Mouse (Mus musculus): ENCODE data around the gene Nek10. TPM values are rescaled to one million over a fixed set of nuclear protein-coding genes. Genes with fewer than 3 reads are reported as not detected.

Nek10 gene
- polyA plus RNA-seq, 1 experiment from 2014 or later, result 0.01 TPM

- H3K27ac ChIP-seq, result no peak overlapping the region
- no peaks in the 10 kb centered on the region for H3K9me3 ChIP-seq
- no peaks in the 10 kb centered on the region for H3K36me3 ChIP-seq
- WGBS, result 85% methylated on average over 2 of the region's 2 CpGs
- no peak for DNase-seq (ENCODE audit: low spot score)
- no peaks in the 10 kb centered on the region for H3K4me1 ChIP-seq (replicated peaks)
- no peak overlapping the region for H3K4me3 ChIP-seq
- H3K27me3 ChIP-seq (ENCODE audit: insufficient read depth, poor library complexity, severe bottlenecking), result no peaks in the 10 kb centered on the region
Measured at GRCm38 (mm10) chr14:14834266-14834665, 31.1 kb downstream of the Nek10 start.

- no peaks in the 10 kb centered on the region for H3K9me3 ChIP-seq
- 81% methylated on average over 4 of the region's 4 CpGs for WGBS
- no peaks in the 10 kb centered on the region for H3K4me1 ChIP-seq (replicated peaks)
- no peak overlapping the region for H3K27ac ChIP-seq
- H3K36me3 ChIP-seq, result no peaks in the 10 kb centered on the region
- H3K27me3 ChIP-seq (ENCODE audit: insufficient read depth, poor library complexity, severe bottlenecking), result no peaks in the 10 kb centered on the region
- H3K4me3 ChIP-seq, result no peak overlapping the region
- DNase-seq (ENCODE audit: low spot score), result no peak
Measured at GRCm38 (mm10) chr14:14837627-14838026, 34.4 kb downstream of the Nek10 start.

- DNase-seq (ENCODE audit: low spot score), result no peak
- WGBS, result 60% methylated on average over 1 of the region's 1 CpGs
- H3K4me1 ChIP-seq (replicated peaks), result no peaks in the 10 kb centered on the region
- no peaks in the 10 kb centered on the region for H3K9me3 ChIP-seq
- no peak overlapping the region for H3K4me3 ChIP-seq
- H3K36me3 ChIP-seq, result no peaks in the 10 kb centered on the region
- H3K27me3 ChIP-seq (ENCODE audit: insufficient read depth, poor library complexity, severe bottlenecking), result no peaks in the 10 kb centered on the region
- H3K27ac ChIP-seq, result no peak overlapping the region
Measured at GRCm38 (mm10) chr14:14838109-14838508, 34.9 kb downstream of the Nek10 start.

GRCm38 (mm10) chr14:14842734-14843530 lies 39.7 kb downstream of the Nek10 start:
- H3K27ac ChIP-seq, result no peak overlapping the region
- WGBS, result 79% methylated on average over 8 of the region's 8 CpGs
- no peaks in the 10 kb centered on the region for H3K27me3 ChIP-seq (ENCODE audit: insufficient read depth, poor library complexity, severe bottlenecking)
- H3K9me3 ChIP-seq, result no peaks in the 10 kb centered on the region
- H3K4me1 ChIP-seq (replicated peaks), result no peaks in the 10 kb centered on the region
- no peak overlapping the region for H3K4me3 ChIP-seq
- DNase-seq (ENCODE audit: low spot score), result no peak
- H3K36me3 ChIP-seq, result no peaks in the 10 kb centered on the region

GRCm38 (mm10) chr14:14852838-14853237 lies 49.6 kb downstream of the Nek10 start:
- Histone ChIP-seq H3K27me3 (ENCODE audit: insufficient read depth, poor library complexity, severe bottlenecking) (no peaks in the 10 kb centered on the region), H3K4me1 (replicated peaks) (no peaks in the 10 kb centered on the region), H3K36me3 (no peaks in the 10 kb centered on the region), H3K27ac (no peak overlapping the region), H3K4me3 (no peak overlapping the region), H3K9me3 (no peaks in the 10 kb centered on the region)
- no peak for DNase-seq (ENCODE audit: low spot score)
- 67% methylated on average over 3 of the region's 3 CpGs for WGBS

- Histone ChIP-seq H3K36me3 (no peaks in the 10 kb centered on the region), H3K9me3 (no peaks in the 10 kb centered on the region), H3K4me3 (no peak overlapping the region), H3K27me3 (ENCODE audit: insufficient read depth, poor library complexity, severe bottlenecking) (no peaks in the 10 kb centered on the region), H3K4me1 (replicated peaks) (no peaks in the 10 kb centered on the region), H3K27ac (no peak overlapping the region)
- 61% methylated on average over 3 of the region's 3 CpGs for WGBS
- no peak for DNase-seq (ENCODE audit: low spot score)
Measured at GRCm38 (mm10) chr14:14860331-14860730, 57.1 kb downstream of the Nek10 start.

GRCm38 (mm10) chr14:14863690-14864356 lies 60.6 kb downstream of the Nek10 start:
- DNase-seq (ENCODE audit: low spot score), result peak; percentile 78
- no peaks in the 10 kb centered on the region for H3K27me3 ChIP-seq (ENCODE audit: insufficient read depth, poor library complexity, severe bottlenecking)
- no peaks in the 10 kb centered on the region for H3K4me1 ChIP-seq (replicated peaks)
- H3K27ac ChIP-seq, result peak overlapping the region; percentile 77; the same call in 1 of the 2 replicates
- H3K4me3 ChIP-seq, result no peak overlapping the region
- 24% methylated on average over 7 of the region's 7 CpGs for WGBS
- no peaks in the 10 kb centered on the region for H3K36me3 ChIP-seq
- H3K9me3 ChIP-seq, result no peaks in the 10 kb centered on the region

- DNase-seq (ENCODE audit: low spot score), result no peak
- H3K4me1 ChIP-seq (replicated peaks), result no peaks in the 10 kb centered on the region
- H3K27ac ChIP-seq, result no peak overlapping the region
- no peaks in the 10 kb centered on the region for H3K27me3 ChIP-seq (ENCODE audit: insufficient read depth, poor library complexity, severe bottlenecking)
- H3K9me3 ChIP-seq, result no peaks in the 10 kb centered on the region
- H3K36me3 ChIP-seq, result no peaks in the 10 kb centered on the region
- no peak overlapping the region for H3K4me3 ChIP-seq
- 83% methylated on average over 2 of the region's 2 CpGs for WGBS
Measured at GRCm38 (mm10) chr14:14869239-14869638, 66.0 kb downstream of the Nek10 start.

GRCm38 (mm10) chr14:14870059-14870458 lies 66.8 kb downstream of the Nek10 start:
- no peak overlapping the region for H3K4me3 ChIP-seq
- no peak overlapping the region for H3K27ac ChIP-seq
- H3K36me3 ChIP-seq, result no peaks in the 10 kb centered on the region
- H3K27me3 ChIP-seq (ENCODE audit: insufficient read depth, poor library complexity, severe bottlenecking), result no peaks in the 10 kb centered on the region
- H3K9me3 ChIP-seq, result no peaks in the 10 kb centered on the region
- no peaks in the 10 kb centered on the region for H3K4me1 ChIP-seq (replicated peaks)
- 90% methylated on average over 2 of the region's 2 CpGs for WGBS
- no peak for DNase-seq (ENCODE audit: low spot score)

GRCm38 (mm10) chr14:14870463-14870862 lies 67.2 kb downstream of the Nek10 start:
- no peaks in the 10 kb centered on the region for H3K27me3 ChIP-seq (ENCODE audit: insufficient read depth, poor library complexity, severe bottlenecking)
- H3K4me3 ChIP-seq, result no peak overlapping the region
- H3K36me3 ChIP-seq, result no peaks in the 10 kb centered on the region
- DNase-seq (ENCODE audit: low spot score), result no peak
- no peak overlapping the region for H3K27ac ChIP-seq
- no peaks in the 10 kb centered on the region for H3K9me3 ChIP-seq
- H3K4me1 ChIP-seq (replicated peaks), result no peaks in the 10 kb centered on the region
- WGBS, result 83% methylated on average over 3 of the region's 3 CpGs

GRCm38 (mm10) chr14:14871121-14871520 lies 67.9 kb downstream of the Nek10 start:
- H3K36me3 ChIP-seq, result no peaks in the 10 kb centered on the region
- no peak overlapping the region for H3K4me3 ChIP-seq
- DNase-seq (ENCODE audit: low spot score), result no peak
- no peak overlapping the region for H3K27ac ChIP-seq
- no peaks in the 10 kb centered on the region for H3K4me1 ChIP-seq (replicated peaks)
- H3K9me3 ChIP-seq, result no peaks in the 10 kb centered on the region
- WGBS, result 81% methylated on average over 1 of the region's 1 CpGs
- H3K27me3 ChIP-seq (ENCODE audit: insufficient read depth, poor library complexity, severe bottlenecking), result no peaks in the 10 kb centered on the region

GRCm38 (mm10) chr14:14871700-14872099 lies 68.5 kb downstream of the Nek10 start:
- Histone ChIP-seq H3K4me1 (replicated peaks) (no peaks in the 10 kb centered on the region), H3K36me3 (no peaks in the 10 kb centered on the region), H3K27ac (no peak overlapping the region), H3K27me3 (ENCODE audit: insufficient read depth, poor library complexity, severe bottlenecking) (no peaks in the 10 kb centered on the region), H3K4me3 (no peak overlapping the region), H3K9me3 (no peaks in the 10 kb centered on the region)
- WGBS, result 77% methylated on average over 4 of the region's 4 CpGs
- DNase-seq (ENCODE audit: low spot score), result no peak

GRCm38 (mm10) chr14:14893932-14894652 lies 90.9 kb downstream of the Nek10 start:
- DNase-seq (ENCODE audit: low spot score), result no peak
- no peaks in the 10 kb centered on the region for H3K27me3 ChIP-seq (ENCODE audit: insufficient read depth, poor library complexity, severe bottlenecking)
- H3K27ac ChIP-seq, result no peak overlapping the region
- no peak overlapping the region for H3K4me3 ChIP-seq
- no peaks in the 10 kb centered on the region for H3K9me3 ChIP-seq
- H3K4me1 ChIP-seq (replicated peaks), result no peaks in the 10 kb centered on the region
- H3K36me3 ChIP-seq, result no peaks in the 10 kb centered on the region
- 37% methylated on average over 4 of the region's 4 CpGs for WGBS
